Mouse (Mus musculus) erythroblast, embryonic 14.5 days (primary cell): ENCODE data around the gene Hivep3.

Experiments
- GATA1 ChIP-seq: IDR thresholded peaks from 2 replicates; pipeline ENCODE4 v1.6.1; 2012; ENCODE audit warnings: low read length, inconsistent platforms, mixed read lengths
- TAL1 ChIP-seq: IDR thresholded peaks from 3 replicates; pipeline ENCODE4 v1.6.1; 2012; ENCODE audit warnings: low read length, inconsistent platforms, mixed read lengths

DNA sequence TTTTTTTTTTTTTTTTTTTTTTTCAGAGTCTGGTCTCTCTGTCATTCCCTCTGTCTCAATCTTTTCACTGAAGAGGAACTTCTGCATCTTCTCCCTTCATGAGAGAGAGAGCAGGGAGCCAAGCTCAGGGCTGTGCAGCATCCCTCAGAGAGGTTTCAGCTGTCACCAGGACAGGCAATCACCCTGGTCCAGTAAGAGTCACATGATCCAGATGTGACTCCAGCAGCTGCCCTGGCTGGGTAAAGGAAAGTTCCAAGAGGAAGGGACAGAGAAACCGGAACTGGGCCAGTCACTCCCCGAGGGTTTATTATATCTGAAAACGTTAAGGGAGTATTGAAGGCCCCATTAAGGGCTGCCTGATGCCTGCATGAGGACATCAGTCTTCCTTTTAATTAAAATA lies 25.8 kb upstream of the Hivep3 start:
- TF ChIP-seq GATA1 (no peak), TAL1 (no peak)
